Comparison of ENCODE assay signal across 19 mouse cellular contexts in genomic region chr4:143155036-143155435, GRCm38 (mm10). TPM values are rescaled to one million over a fixed set of nuclear protein-coding genes. Genes with fewer than 3 reads are reported as not detected.
DNase-seq lines count a peak whose midpoint lies in the region; ATAC-seq lines count a peak whose summit lies in the region.
"Had no signal": no experiment of that assay in that cellular context is flagged by ENCODE, and none has a peak within 500 bp of the region (broad histone marks: within the 10 kb centered on the region; RNA-seq: fewer than 3 reads in every experiment).

No protein-coding gene starts in this region.

- no peaks in the 10 kb centered on the region for H3K27me3 ChIP-seq in heart, embryonic 13.5 days (replicated peaks)
- no peaks in the 10 kb centered on the region for H3K27me3 ChIP-seq in midbrain, embryonic 11.5 days (ENCODE audit: control insufficient read depth, insufficient read depth, low read length)
- H3K27me3 ChIP-seq in midbrain, embryonic 13.5 days, result no peaks in the 10 kb centered on the region
- H3K27me3 ChIP-seq: embryonic facial prominence, embryonic 15.5 days; forebrain, embryonic 15.5 days; heart, embryonic 12.5 days; hindbrain, embryonic 15.5 days had no signal

- no peak overlapping the region for H3K4me3 ChIP-seq in heart, embryonic 13.5 days
- H3K4me3 ChIP-seq in midbrain, embryonic 11.5 days (ENCODE audit: low read depth, low read length), result no peak overlapping the region
- no peak overlapping the region for H3K4me3 ChIP-seq in midbrain, embryonic 13.5 days (replicated peaks)
- H3K4me3 ChIP-seq: embryonic facial prominence, embryonic 15.5 days; forebrain, embryonic 15.5 days; heart, embryonic 12.5 days; hindbrain, embryonic 15.5 days had no signal

- H3K4me2 ChIP-seq in heart, embryonic 13.5 days, result no peak overlapping the region
- H3K4me2 ChIP-seq in midbrain, embryonic 11.5 days, result no peak overlapping the region
- no peak overlapping the region for H3K4me2 ChIP-seq in midbrain, embryonic 13.5 days (replicated peaks)
- H3K4me2 ChIP-seq: embryonic facial prominence, embryonic 15.5 days; forebrain, embryonic 15.5 days; heart, embryonic 12.5 days; hindbrain, embryonic 15.5 days had no signal

- DNase-seq in heart, adult 9 months (ENCODE audit: low spot score in 2 of 2), result no peak
- DNase-seq in midbrain, embryonic 11.5 days (ENCODE audit: low spot score, missing footprints), result peak; percentile 79
- no peak for DNase-seq in frontal cortex, postnatal 14 days (ENCODE audit: low spot score in 2 of 2)
- DNase-seq in right cerebral cortex, adult 2 months (ENCODE audit: low spot score in 2 of 2), result no peak
- DNase-seq: adrenal gland, adult 2 months; adrenal gland, postnatal 25 days; cerebellum, adult 2 months; cerebellum, postnatal 10 days; embryo, embryonic 11 days; gastrocnemius, postnatal 25 days; heart, adult 18-20 months; heart, postnatal 36 days had no signal

- WGBS in heart, embryonic 13.5 days, result 74% methylated on average over 4 of the region's 4 CpGs
- 88% methylated on average over 4 of the region's 4 CpGs for WGBS in midbrain, embryonic 11.5 days
- 84% methylated on average over 4 of the region's 4 CpGs for WGBS in midbrain, embryonic 13.5 days

- ATAC-seq in heart, embryonic 13.5 days (ENCODE audit: extremely low read depth, insufficient number of reproducible peaks, low FRiP score, low TSS enrichment), result no peak
- no peak for ATAC-seq in midbrain, embryonic 11.5 days (ENCODE audit: low FRiP score)
- ATAC-seq in midbrain, embryonic 13.5 days, result no peak
- peak; percentile 37; the same call in 1 of the 2 replicates for ATAC-seq in megakaryocyte, adult 5-6 weeks (ENCODE audit: poor library complexity, severe bottlenecking)
- ATAC-seq: forebrain, embryonic 15.5 days had no signal

- peaks cover 82% of the 10 kb centered on the region for H3K4me1 ChIP-seq in heart, embryonic 13.5 days
- H3K4me1 ChIP-seq in midbrain, embryonic 11.5 days (ENCODE audit: control insufficient read depth, insufficient read depth, low read length), result peaks cover 6% of the 10 kb centered on the region
- peaks cover 47% of the 10 kb centered on the region for H3K4me1 ChIP-seq in midbrain, embryonic 13.5 days (replicated peaks)

- 0 out of 2 replicates have a peak, but pooled peaks cover 5% of the 10 kb centered on the region for H3K36me3 ChIP-seq in heart, embryonic 13.5 days
- no peaks in the 10 kb centered on the region for H3K36me3 ChIP-seq in midbrain, embryonic 11.5 days (ENCODE audit: control insufficient read depth, insufficient read depth, low read length)
- peaks cover 3% of the 10 kb centered on the region; the same call in 1 of the 2 replicates for H3K36me3 ChIP-seq in midbrain, embryonic 13.5 days
- H3K36me3 ChIP-seq: forebrain, embryonic 15.5 days; heart, embryonic 12.5 days; hindbrain, embryonic 15.5 days had no signal

- 0 out of 2 replicates have a peak overlapping the region, but pooled peaks have one; percentile 3 for H3K9ac ChIP-seq in heart, embryonic 13.5 days
- no peak overlapping the region for H3K9ac ChIP-seq in midbrain, embryonic 11.5 days (ENCODE audit: low read length)
- H3K9ac ChIP-seq in midbrain, embryonic 13.5 days (replicated peaks), result no peak overlapping the region
- H3K9ac ChIP-seq: embryonic facial prominence, embryonic 15.5 days; forebrain, embryonic 15.5 days; heart, embryonic 12.5 days; hindbrain, embryonic 15.5 days had no signal

- H3K27ac ChIP-seq in heart, embryonic 13.5 days (replicated peaks), result no peak overlapping the region
- H3K27ac ChIP-seq in midbrain, embryonic 11.5 days (ENCODE audit: low read depth, low read length), result no peak overlapping the region
- no peak overlapping the region for H3K27ac ChIP-seq in midbrain, embryonic 13.5 days
- H3K27ac ChIP-seq: embryonic facial prominence, embryonic 15.5 days; forebrain, embryonic 15.5 days; hindbrain, embryonic 15.5 days had no signal

- no peaks in the 10 kb centered on the region for H3K9me3 ChIP-seq in heart, embryonic 13.5 days
- H3K9me3 ChIP-seq in midbrain, embryonic 11.5 days (ENCODE audit: control insufficient read depth, low read length), result no peaks in the 10 kb centered on the region
- no peaks in the 10 kb centered on the region for H3K9me3 ChIP-seq in midbrain, embryonic 13.5 days
- H3K9me3 ChIP-seq: embryonic facial prominence, embryonic 15.5 days; forebrain, embryonic 15.5 days; heart, embryonic 12.5 days; hindbrain, embryonic 15.5 days had no signal

RNA-seq across cellular contexts. Expression of gene Prdm2, which starts 57.8 kb away (rescaled TPM):
- polyA plus RNA-seq in heart, embryonic 13.5 days (2015; fragmentation: Nextera tagmentation; extraction: Ambion mirVana), result 7.0 and 7.5 TPM in 2 replicates
- 14.2 and 14.7 TPM in 2 replicates for polyA plus RNA-seq in midbrain, embryonic 11.5 days (2014; fragmentation: Nextera tagmentation; extraction: Ambion mirVana)
- polyA plus RNA-seq in midbrain, embryonic 13.5 days (2015; fragmentation: Nextera tagmentation; extraction: Ambion mirVana), result 18.3 and 21.2 TPM in 2 replicates
- 24.4 and 29.6 TPM in 2 replicates for total RNA-seq in megakaryocyte, adult 5-6 weeks (2015)
- 16.3 and 19.1 TPM in 2 replicates for total RNA-seq in megakaryocyte, adult 5-6 weeks (2017)
